Mouse (Mus musculus) limb, embryonic 12.5 days (tissue): ENCODE data around the gene Rapgef5. TPM values are rescaled to one million over a fixed set of nuclear protein-coding genes. Genes with fewer than 3 reads are reported as not detected.
A peak's percentile ranks its signal among the peaks of the same experiment; 100 is the strongest.

Source experiments
- ATAC-seq: fragments of 200-750 bp; cut with Nextera tagmentation; 2 replicates; pipeline ENCODE4 v1.8.0; 2017; ENCODE audit warnings: low read depth, moderate TSS enrichment; ENCODE audit not compliant: insufficient number of reproducible peaks, insufficient read depth, low FRiP score, low TSS enrichment
- H3K27ac ChIP-seq: fragments of 300-500 bp; sonication (generic); 2 replicates; pipeline ENCODE4 v1.5.1; 2016; ENCODE audit warnings: mild to moderate bottlenecking, moderate library complexity
- H3K27me3 ChIP-seq: fragments of 300-500 bp; sonication (generic); 2 replicates; pipeline ENCODE4 v1.6.1; 2016; ENCODE audit warnings: mild to moderate bottlenecking, moderate library complexity
- H3K36me3 ChIP-seq: fragments of 300-500 bp; sonication (generic); 2 replicates; pipeline ENCODE4 v1.6.1; 2016; ENCODE audit warnings: mild to moderate bottlenecking, moderate library complexity
- H3K4me1 ChIP-seq: fragments of 300-500 bp; sonication (generic); replicated peaks from 2 replicates; pipeline ENCODE4 v1.6.1; 2016
- H3K4me2 ChIP-seq: fragments of 300-500 bp; sonication (generic); 2 replicates; pipeline ENCODE4 v1.6.1; 2016; ENCODE audit warnings: mild to moderate bottlenecking, moderate library complexity
- H3K4me3 ChIP-seq: fragments of 300-500 bp; sonication (generic); replicated peaks from 2 replicates; pipeline ENCODE4 v1.5.1; 2016; ENCODE audit warnings: mild to moderate bottlenecking
- H3K9ac ChIP-seq: fragments of 300-500 bp; sonication (generic); replicated peaks from 2 replicates; pipeline ENCODE4 v1.6.1; 2016; ENCODE audit warnings: mild to moderate bottlenecking, moderate library complexity
- H3K9me3 ChIP-seq: fragments of 300-500 bp; sonication (generic); 2 replicates; pipeline ENCODE4 v1.6.1; 2016; ENCODE audit warnings: mild to moderate bottlenecking, moderate library complexity
- WGBS: fragments of 180-500 bp; shearing (Covaris S2); methylation state at CpG from one replicate; pipeline ENCODE4 v1.1.7; 2016; 5-methylcytosine and 5-hydroxymethylcytosine counted together
- polyA plus RNA-seq: library from polyadenylated mRNA; unstranded; fragments of >200 nt; fragmentation: Nextera tagmentation; extraction: Ambion mirVana; gene quantifications from 2 replicates; pipeline ENCODE4 v1.2.1, GENCODE M21; 2016

Rapgef5 gene
- polyA plus RNA-seq, 1 experiment from 2014 or later = 8.0 TPM

- peaks cover 20% of the 10 kb centered on the region for H3K4me1 ChIP-seq
- no peak overlapping the region for H3K4me3 ChIP-seq
- no peak overlapping the region for H3K27ac ChIP-seq
- WGBS = 39% methylated on average over 25 of the region's 25 CpGs
- H3K4me2 ChIP-seq = peak overlapping the region; percentile 35
- no peaks in the 10 kb centered on the region for H3K9me3 ChIP-seq
- H3K36me3 ChIP-seq = no peaks in the 10 kb centered on the region
- ATAC-seq = no peak; the same call in 1 of the 2 replicates
- peaks cover 4% of the 10 kb centered on the region for H3K27me3 ChIP-seq
- H3K9ac ChIP-seq = no peak overlapping the region
These were observed 235.5 kb downstream of the Rapgef5 start for GRCm38 (mm10) chr12:117751520-117752383.

- WGBS = 37% methylated on average over 7 of the region's 7 CpGs
- Histone ChIP-seq H3K27me3 (peaks cover 4% of the 10 kb centered on the region), H3K9me3 (no peaks in the 10 kb centered on the region), H3K36me3 (no peaks in the 10 kb centered on the region), H3K4me3 (no peak overlapping the region), H3K4me2 (no peak overlapping the region), H3K4me1 (peaks cover 16% of the 10 kb centered on the region), H3K27ac (no peak overlapping the region), H3K9ac (no peak overlapping the region)
- ATAC-seq = no peak
These were observed 239.7 kb downstream of the Rapgef5 start for GRCm38 (mm10) chr12:117756010-117756409.

GRCm38 (mm10) chr12:117760373-117760772 is 244.1 kb downstream of the Rapgef5 start:
- peaks cover 25% of the 10 kb centered on the region for H3K4me1 ChIP-seq
- 82% methylated on average over 5 of the region's 5 CpGs for WGBS
- no peak overlapping the region for H3K27ac ChIP-seq
- H3K27me3 ChIP-seq = no peaks in the 10 kb centered on the region
- H3K9me3 ChIP-seq = no peaks in the 10 kb centered on the region
- no peak overlapping the region for H3K9ac ChIP-seq
- ATAC-seq = no peak
- no peak overlapping the region for H3K4me2 ChIP-seq
- no peak overlapping the region for H3K4me3 ChIP-seq
- no peaks in the 10 kb centered on the region for H3K36me3 ChIP-seq

GRCm38 (mm10) chr12:117760846-117761245 is 244.6 kb downstream of the Rapgef5 start:
- no peak for ATAC-seq
- Histone ChIP-seq H3K4me2 (no peak overlapping the region), H3K9me3 (no peaks in the 10 kb centered on the region), H3K27ac (no peak overlapping the region), H3K9ac (no peak overlapping the region), H3K27me3 (no peaks in the 10 kb centered on the region), H3K4me3 (no peak overlapping the region), H3K36me3 (no peaks in the 10 kb centered on the region), H3K4me1 (peaks cover 23% of the 10 kb centered on the region)

GRCm38 (mm10) chr12:117761698-117762097 is 245.4 kb downstream of the Rapgef5 start:
- WGBS = 57% methylated on average over 1 of the region's 1 CpGs
- no peak overlapping the region for H3K4me3 ChIP-seq
- no peaks in the 10 kb centered on the region for H3K27me3 ChIP-seq
- H3K9me3 ChIP-seq = no peaks in the 10 kb centered on the region
- H3K36me3 ChIP-seq = no peaks in the 10 kb centered on the region
- peaks cover 17% of the 10 kb centered on the region for H3K4me1 ChIP-seq
- no peak overlapping the region for H3K27ac ChIP-seq
- no peak overlapping the region for H3K9ac ChIP-seq
- H3K4me2 ChIP-seq = no peak overlapping the region
- no peak for ATAC-seq

GRCm38 (mm10) chr12:117763247-117763646 is 247.0 kb downstream of the Rapgef5 start:
- H3K4me1 ChIP-seq = peaks cover 17% of the 10 kb centered on the region
- H3K36me3 ChIP-seq = no peaks in the 10 kb centered on the region
- H3K9me3 ChIP-seq = no peaks in the 10 kb centered on the region
- H3K4me3 ChIP-seq = no peak overlapping the region
- ATAC-seq = peak; percentile 61; the same call in 1 of the 2 replicates
- no peak overlapping the region for H3K27ac ChIP-seq
- WGBS = 49% methylated on average over 3 of the region's 3 CpGs
- H3K4me2 ChIP-seq = no peak overlapping the region
- no peak overlapping the region for H3K9ac ChIP-seq
- no peaks in the 10 kb centered on the region for H3K27me3 ChIP-seq

GRCm38 (mm10) chr12:117764839-117765238 is 248.6 kb downstream of the Rapgef5 start:
- H3K4me3 ChIP-seq = no peak overlapping the region
- no peak for ATAC-seq

GRCm38 (mm10) chr12:117769113-117769512 is 252.8 kb downstream of the Rapgef5 start:
- H3K27ac ChIP-seq = no peak overlapping the region
- WGBS = 8% methylated on average over 5 of the region's 5 CpGs
- no peaks in the 10 kb centered on the region for H3K9me3 ChIP-seq
- H3K4me1 ChIP-seq = no peaks in the 10 kb centered on the region
- peaks cover 5% of the 10 kb centered on the region; the same call in 1 of the 2 replicates for H3K27me3 ChIP-seq
- H3K4me2 ChIP-seq = no peak overlapping the region
- ATAC-seq = no peak
- H3K4me3 ChIP-seq = no peak overlapping the region
- no peak overlapping the region for H3K9ac ChIP-seq
- no peaks in the 10 kb centered on the region for H3K36me3 ChIP-seq

More at GRCm38 (mm10) chr12:117764839-117765238, 248.6 kb downstream of the Rapgef5 start:
- no peaks in the 10 kb centered on the region for H3K9me3 ChIP-seq
- H3K27ac ChIP-seq = no peak overlapping the region
- peaks cover 17% of the 10 kb centered on the region for H3K4me1 ChIP-seq
- no peaks in the 10 kb centered on the region for H3K27me3 ChIP-seq
- H3K36me3 ChIP-seq = no peaks in the 10 kb centered on the region
- H3K4me2 ChIP-seq = no peak overlapping the region
- no peak overlapping the region for H3K9ac ChIP-seq
- WGBS = 12% methylated on average over 7 of the region's 7 CpGs

- H3K9ac ChIP-seq = no peak overlapping the region
- H3K4me2 ChIP-seq = no peak overlapping the region
- H3K4me3 ChIP-seq = no peak overlapping the region
- no peaks in the 10 kb centered on the region for H3K36me3 ChIP-seq
- ATAC-seq = no peak
- peaks cover 5% of the 10 kb centered on the region; the same call in 1 of the 2 replicates for H3K27me3 ChIP-seq
- no peaks in the 10 kb centered on the region for H3K4me1 ChIP-seq
- H3K9me3 ChIP-seq = no peaks in the 10 kb centered on the region
- H3K27ac ChIP-seq = no peak overlapping the region
- 37% methylated on average over 2 of the region's 2 CpGs for WGBS
These were observed 253.9 kb downstream of the Rapgef5 start for GRCm38 (mm10) chr12:117770211-117770610.

- Histone ChIP-seq H3K9ac (no peak overlapping the region), H3K4me2 (no peak overlapping the region), H3K36me3 (no peaks in the 10 kb centered on the region), H3K27ac (no peak overlapping the region), H3K9me3 (no peaks in the 10 kb centered on the region), H3K4me1 (no peaks in the 10 kb centered on the region), H3K27me3 (peaks cover 5% of the 10 kb centered on the region; the same call in 1 of the 2 replicates), H3K4me3 (no peak overlapping the region)
- 81% methylated on average over 4 of the region's 4 CpGs for WGBS
- no peak for ATAC-seq
These were observed 254.9 kb downstream of the Rapgef5 start for GRCm38 (mm10) chr12:117771156-117771555.

GRCm38 (mm10) chr12:117772638-117773037 is 256.4 kb downstream of the Rapgef5 start:
- no peaks in the 10 kb centered on the region for H3K36me3 ChIP-seq
- peaks cover 5% of the 10 kb centered on the region; the same call in 1 of the 2 replicates for H3K27me3 ChIP-seq
- no peak overlapping the region for H3K9ac ChIP-seq
- ATAC-seq = peak; percentile 64; the same call in 1 of the 2 replicates
- WGBS = 1% methylated on average over 2 of the region's 2 CpGs
- H3K4me2 ChIP-seq = no peak overlapping the region
- no peak overlapping the region for H3K4me3 ChIP-seq
- H3K27ac ChIP-seq = no peak overlapping the region
- no peaks in the 10 kb centered on the region for H3K4me1 ChIP-seq
- no peaks in the 10 kb centered on the region for H3K9me3 ChIP-seq
